ENCODE assay signal across 35 mouse cellular contexts in the genomic region with DNA sequence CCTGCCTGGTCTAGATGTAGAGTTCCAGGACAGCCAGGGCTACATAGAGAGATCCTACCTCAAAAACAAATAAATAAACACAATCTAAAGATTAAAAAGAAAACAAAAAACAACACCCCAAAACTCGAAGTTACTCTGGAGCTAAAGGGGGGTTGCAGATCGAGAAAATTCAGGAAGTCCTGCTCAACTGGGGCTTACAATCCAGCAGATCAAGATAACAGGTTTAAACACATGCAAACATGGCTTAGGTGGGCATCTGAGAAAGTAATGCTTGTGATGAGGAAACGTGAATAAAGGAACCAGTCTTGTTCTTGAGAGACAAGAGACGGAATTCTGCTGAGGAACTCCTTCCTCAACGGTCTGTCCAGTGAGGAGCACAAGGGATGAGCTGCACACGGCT.
"Had no signal": no experiment of that assay in that cellular context is flagged by ENCODE, and none has a peak within 500 bp of the region (broad histone marks: within the 10 kb centered on the region; RNA-seq: fewer than 3 reads in every experiment).

No protein-coding gene starts in this region.

- H3K27ac ChIP-seq: heart, embryonic 10.5 days; heart, embryonic 13.5 days; heart, embryonic 15.5 days; hindbrain, embryonic 10.5 days; hindbrain, embryonic 12.5 days; hindbrain, embryonic 13.5 days; hindbrain, embryonic 14.5 days; hindbrain, embryonic 15.5 days; hindbrain, postnatal 0 days; intestine, embryonic 15.5 days; kidney, embryonic 15.5 days; kidney, postnatal 0 days; layer of hippocampus, adult 2 months; left cerebral cortex, adult 2 months had no signal

- H3K4me2 ChIP-seq: heart, embryonic 11.5 days; heart, embryonic 12.5 days; heart, embryonic 13.5 days; heart, embryonic 15.5 days; hindbrain, embryonic 12.5 days; hindbrain, embryonic 13.5 days; hindbrain, embryonic 14.5 days; hindbrain, embryonic 15.5 days; intestine, embryonic 15.5 days; kidney, embryonic 15.5 days had no signal

- DNase-seq: heart, postnatal 10 days; heart, postnatal 14 days; heart, postnatal 36 days; heart, postnatal 4 days; kidney, adult 11 months; kidney, adult 18-20 months; kidney, adult 2 months; kidney, adult 8-10 months; kidney, adult 9 months; kidney, postnatal 10 days; kidney, postnatal 14 days; kidney, postnatal 25 days; kidney, postnatal 36 days; kidney, postnatal 4 days; layer of hippocampus, adult 9-11 months; layer of hippocampus, postnatal 36 days had no signal

- H3K4me1 ChIP-seq: hindbrain, embryonic 10.5 days; hindbrain, embryonic 12.5 days; hindbrain, embryonic 13.5 days; hindbrain, embryonic 15.5 days; intestine, embryonic 15.5 days; kidney, embryonic 15.5 days had no signal

- H3K36me3 ChIP-seq: heart, embryonic 15.5 days; hindbrain, embryonic 15.5 days; intestine, embryonic 15.5 days had no signal

- ATAC-seq: hindbrain, postnatal 0 days; inflammation-experienced regulatory T-cells, adult 6 months; intestine, embryonic 15.5 days; intestine, embryonic 16.5 days; intestine, postnatal 0 days had no signal

- H3K9me3 ChIP-seq: heart, embryonic 10.5 days; heart, embryonic 12.5 days; heart, embryonic 13.5 days; heart, embryonic 15.5 days; hindbrain, embryonic 10.5 days; hindbrain, embryonic 12.5 days; hindbrain, embryonic 13.5 days; hindbrain, embryonic 15.5 days; intestine, embryonic 15.5 days; kidney, embryonic 15.5 days had no signal

- H3K4me3 ChIP-seq: heart, embryonic 10.5 days; heart, embryonic 12.5 days; heart, embryonic 13.5 days; heart, embryonic 15.5 days; hindbrain, embryonic 10.5 days; hindbrain, embryonic 12.5 days; hindbrain, embryonic 13.5 days; hindbrain, embryonic 15.5 days; intestine, embryonic 15.5 days; kidney, embryonic 15.5 days; layer of hippocampus, adult 2 months; left cerebral cortex, adult 2 months had no signal

- H3K9ac ChIP-seq: heart, embryonic 12.5 days; heart, embryonic 13.5 days; heart, embryonic 15.5 days; hindbrain, embryonic 12.5 days; hindbrain, embryonic 13.5 days; hindbrain, embryonic 14.5 days; hindbrain, embryonic 15.5 days; intestine, embryonic 15.5 days; kidney, embryonic 15.5 days had no signal

- H3K27me3 ChIP-seq: heart, embryonic 12.5 days; heart, embryonic 13.5 days; heart, embryonic 15.5 days; hindbrain, embryonic 12.5 days; hindbrain, embryonic 13.5 days; hindbrain, embryonic 15.5 days; intestine, embryonic 15.5 days; kidney, embryonic 15.5 days had no signal
